Mouse (Mus musculus): ENCODE measurements around the gene Glis3.

Gene Glis3

GRCm38 (mm10) chr19:28305510-28305909 lies 374.4 kb downstream of the Glis3 start:
- DNase-seq: no peak

GRCm38 (mm10) chr19:28302831-28303242 lies 377.0 kb downstream of the Glis3 start:
- no peak for DNase-seq

GRCm38 (mm10) chr19:28300226-28300625 lies 379.7 kb downstream of the Glis3 start:
- DNase-seq: peak; percentile 8 to 9

- DNase-seq: peak; percentile 72 to 83
Measured at GRCm38 (mm10) chr19:28299211-28299775, 380.6 kb downstream of the Glis3 start.

GRCm38 (mm10) chr19:28298669-28299068 lies 381.2 kb downstream of the Glis3 start:
- DNase-seq: no peak

GRCm38 (mm10) chr19:28291596-28291995 lies 388.3 kb downstream of the Glis3 start:
- no peak for DNase-seq

- no peak for DNase-seq
Measured at GRCm38 (mm10) chr19:28289457-28289856, 390.4 kb downstream of the Glis3 start.

- DNase-seq: peak; percentile 33 to 36
Measured at GRCm38 (mm10) chr19:28287431-28287830, 392.4 kb downstream of the Glis3 start.

- DNase-seq: no peak
Measured at GRCm38 (mm10) chr19:28284098-28284569, 395.7 kb downstream of the Glis3 start.

- DNase-seq: no peak
Measured at GRCm38 (mm10) chr19:28283241-28284097, 396.4 kb downstream of the Glis3 start.

GRCm38 (mm10) chr19:28281405-28281804 lies 398.5 kb downstream of the Glis3 start:
- peak; percentile 65 to 75 for DNase-seq

- DNase-seq: no peak
Measured at GRCm38 (mm10) chr19:28277104-28277503, 402.8 kb downstream of the Glis3 start.

- no peak for DNase-seq
Measured at GRCm38 (mm10) chr19:28274501-28274900, 405.4 kb downstream of the Glis3 start.

- DNase-seq: no peak
Measured at GRCm38 (mm10) chr19:28273946-28274345, 405.9 kb downstream of the Glis3 start.

- DNase-seq: no peak
Measured at GRCm38 (mm10) chr19:28266850-28267249, 413.0 kb downstream of the Glis3 start.

- no peak for DNase-seq
Measured at GRCm38 (mm10) chr19:28265776-28266175, 414.1 kb downstream of the Glis3 start.

- DNase-seq: no peak
Measured at GRCm38 (mm10) chr19:28258907-28259675, 420.8 kb downstream of the Glis3 start.

GRCm38 (mm10) chr19:28258480-28258879 lies 421.4 kb downstream of the Glis3 start:
- no peak for DNase-seq

GRCm38 (mm10) chr19:28247345-28247744 lies 432.5 kb downstream of the Glis3 start:
- no peak for DNase-seq

GRCm38 (mm10) chr19:28246186-28246585 lies 433.7 kb downstream of the Glis3 start:
- no peak for DNase-seq

GRCm38 (mm10) chr19:28238073-28238472 lies 441.8 kb downstream of the Glis3 start:
- DNase-seq: no peak

- no peak for DNase-seq
Measured at GRCm38 (mm10) chr19:28237621-28238020, 442.3 kb downstream of the Glis3 start.

- peak; percentile 26 to 74 for DNase-seq
Measured at GRCm38 (mm10) chr19:28235571-28235970, 444.3 kb downstream of the Glis3 start.

Data from kidney, postnatal 36 days (tissue).